Mouse (Mus musculus): ENCODE measurements around the gene G3bp2. TPM values are rescaled to one million over a fixed set of nuclear protein-coding genes. Genes with fewer than 3 reads are reported as not detected.

The G3bp2 gene
- polyA plus RNA-seq, 1 experiment: 25.8 TPM

- no peak overlapping the region for H3K4me3 ChIP-seq
- H3K36me3 ChIP-seq (ENCODE audit: control insufficient read depth, insufficient read depth): no peaks in the 10 kb centered on the region
- TF ChIP-seq SRF (IDR thresholded peaks at IDR 0.05; ENCODE audit: control insufficient read depth, insufficient read length, low read depth) (no peak), POLR2A (IDR thresholded peaks at IDR 0.05; ENCODE audit: insufficient read length, low read depth) (no peak), TCF12 (IDR thresholded peaks at IDR 0.05; ENCODE audit: insufficient read depth, poor library complexity, severe bottlenecking) (no peak), MYOG (IDR thresholded peaks at IDR 0.05; ENCODE audit: control insufficient read depth in 1 of 3, insufficient read depth in 1 of 3, insufficient read length in 2 of 3, low read depth in 2 of 3) (peak; percentile 16 to 74 (median 56)), REST (IDR thresholded peaks at IDR 0.05; ENCODE audit: insufficient read depth, insufficient read length) (no peak), MAX (IDR thresholded peaks at IDR 0.05; ENCODE audit: low read depth) (no peak), MYOD1 (IDR thresholded peaks at IDR 0.05; ENCODE audit: control insufficient read depth in 1 of 3, insufficient read length in 2 of 3, low read depth in 2 of 3) (peak in 2 of 3 experiments; percentile 53 to 74)
- H3K79me2 ChIP-seq (ENCODE audit: control insufficient read depth, insufficient read depth): no peaks in the 10 kb centered on the region
- H3K4me2 ChIP-seq (ENCODE audit: low read depth): peak overlapping the region; percentile 31
- no peak overlapping the region for H3ac ChIP-seq (ENCODE audit: control insufficient read depth, insufficient read length)
- H3K27me3 ChIP-seq (ENCODE audit: control insufficient read depth, insufficient read depth, insufficient read length): no peaks in the 10 kb centered on the region
These were observed 34.4 kb upstream of the G3bp2 start for GRCm38 (mm10) chr5:92117823-92118403.

GRCm38 (mm10) chr5:92114939-92115338 lies 31.4 kb upstream of the G3bp2 start:
- Histone ChIP-seq H3K4me3 (no peak overlapping the region), H3K4me2 (ENCODE audit: low read depth) (no peak overlapping the region), H3ac (ENCODE audit: control insufficient read depth, insufficient read length) (no peak overlapping the region), H3K79me2 (ENCODE audit: control insufficient read depth, insufficient read depth) (no peaks in the 10 kb centered on the region), H3K36me3 (ENCODE audit: control insufficient read depth, insufficient read depth) (no peaks in the 10 kb centered on the region), H3K27me3 (ENCODE audit: control insufficient read depth, insufficient read depth, insufficient read length) (no peaks in the 10 kb centered on the region)
- TF ChIP-seq MAX (IDR thresholded peaks at IDR 0.05; ENCODE audit: low read depth) (no peak), TCF3 (IDR thresholded peaks at IDR 0.05; ENCODE audit: insufficient read length, low read depth) (no peak), SRF (IDR thresholded peaks at IDR 0.05; ENCODE audit: control insufficient read depth, insufficient read length, low read depth) (no peak), MYOD1 (IDR thresholded peaks at IDR 0.05; ENCODE audit: control insufficient read depth in 1 of 3, insufficient read length in 2 of 3, low read depth in 2 of 3) (no peak), REST (IDR thresholded peaks at IDR 0.05; ENCODE audit: insufficient read depth, insufficient read length) (no peak), MYOG (IDR thresholded peaks at IDR 0.05; ENCODE audit: control insufficient read depth in 1 of 3, insufficient read depth in 1 of 3, insufficient read length in 2 of 3, low read depth in 2 of 3) (no peak), TCF12 (IDR thresholded peaks at IDR 0.05; ENCODE audit: insufficient read depth, poor library complexity, severe bottlenecking) (no peak), POLR2AphosphoS2 (IDR thresholded peaks at IDR 0.05; ENCODE audit: insufficient read length, low read depth) (no peak), USF1 (IDR thresholded peaks at IDR 0.05; ENCODE audit: low read depth) (no peak), E2F4 (IDR thresholded peaks at IDR 0.05; ENCODE audit: insufficient read depth) (no peak), CEBPB (IDR thresholded peaks at IDR 0.05; ENCODE audit: insufficient read depth, poor library complexity, severe bottlenecking) (no peak), POLR2A (IDR thresholded peaks at IDR 0.05; ENCODE audit: insufficient read length, low read depth) (no peak)

- TF ChIP-seq MAX (IDR thresholded peaks at IDR 0.05; ENCODE audit: low read depth) (no peak), TCF3 (IDR thresholded peaks at IDR 0.05; ENCODE audit: insufficient read length, low read depth) (no peak), TCF12 (IDR thresholded peaks at IDR 0.05; ENCODE audit: insufficient read depth, poor library complexity, severe bottlenecking) (no peak), E2F4 (IDR thresholded peaks at IDR 0.05; ENCODE audit: insufficient read depth) (no peak), MYOD1 (IDR thresholded peaks at IDR 0.05; ENCODE audit: control insufficient read depth in 1 of 3, insufficient read length in 2 of 3, low read depth in 2 of 3) (no peak), USF1 (IDR thresholded peaks at IDR 0.05; ENCODE audit: low read depth) (no peak), MYOG (IDR thresholded peaks at IDR 0.05; ENCODE audit: control insufficient read depth in 1 of 3, insufficient read depth in 1 of 3, insufficient read length in 2 of 3, low read depth in 2 of 3) (no peak), SRF (IDR thresholded peaks at IDR 0.05; ENCODE audit: control insufficient read depth, insufficient read length, low read depth) (no peak), POLR2AphosphoS2 (IDR thresholded peaks at IDR 0.05; ENCODE audit: insufficient read length, low read depth) (no peak), REST (IDR thresholded peaks at IDR 0.05; ENCODE audit: insufficient read depth, insufficient read length) (no peak), CEBPB (IDR thresholded peaks at IDR 0.05; ENCODE audit: insufficient read depth, poor library complexity, severe bottlenecking) (no peak), POLR2A (IDR thresholded peaks at IDR 0.05; ENCODE audit: insufficient read length, low read depth) (no peak)
- H3ac ChIP-seq (ENCODE audit: control insufficient read depth, insufficient read length): no peak overlapping the region
- H3K36me3 ChIP-seq (ENCODE audit: control insufficient read depth, insufficient read depth): no peaks in the 10 kb centered on the region
- no peaks in the 10 kb centered on the region for H3K79me2 ChIP-seq (ENCODE audit: control insufficient read depth, insufficient read depth)
- no peaks in the 10 kb centered on the region for H3K27me3 ChIP-seq (ENCODE audit: control insufficient read depth, insufficient read depth, insufficient read length)
- H3K4me3 ChIP-seq: no peak overlapping the region
- no peak overlapping the region for H3K4me2 ChIP-seq (ENCODE audit: low read depth)
These were observed 30.7 kb upstream of the G3bp2 start for GRCm38 (mm10) chr5:92114223-92114622.

- Histone ChIP-seq H3K4me3 (no peak overlapping the region), H3K4me2 (ENCODE audit: low read depth) (no peak overlapping the region), H3K79me2 (ENCODE audit: control insufficient read depth, insufficient read depth) (no peaks in the 10 kb centered on the region), H3K27me3 (ENCODE audit: control insufficient read depth, insufficient read depth, insufficient read length) (no peaks in the 10 kb centered on the region), H3ac (ENCODE audit: control insufficient read depth, insufficient read length) (no peak overlapping the region), H3K36me3 (ENCODE audit: control insufficient read depth, insufficient read depth) (no peaks in the 10 kb centered on the region)
- TF ChIP-seq SRF (IDR thresholded peaks at IDR 0.05; ENCODE audit: control insufficient read depth, insufficient read length, low read depth) (no peak), CEBPB (IDR thresholded peaks at IDR 0.05; ENCODE audit: insufficient read depth, poor library complexity, severe bottlenecking) (no peak), MAX (IDR thresholded peaks at IDR 0.05; ENCODE audit: low read depth) (no peak), USF1 (IDR thresholded peaks at IDR 0.05; ENCODE audit: low read depth) (no peak), E2F4 (IDR thresholded peaks at IDR 0.05; ENCODE audit: insufficient read depth) (no peak), POLR2A (IDR thresholded peaks at IDR 0.05; ENCODE audit: insufficient read length, low read depth) (no peak)
These were observed 30.0 kb upstream of the G3bp2 start for GRCm38 (mm10) chr5:92113484-92113883.

- TF ChIP-seq TCF3 (IDR thresholded peaks at IDR 0.05; ENCODE audit: insufficient read length, low read depth) (no peak), POLR2A (IDR thresholded peaks at IDR 0.05; ENCODE audit: insufficient read length, low read depth) (no peak), SRF (IDR thresholded peaks at IDR 0.05; ENCODE audit: control insufficient read depth, insufficient read length, low read depth) (no peak), MYOG (IDR thresholded peaks at IDR 0.05; ENCODE audit: control insufficient read depth in 1 of 3, insufficient read depth in 1 of 3, insufficient read length in 2 of 3, low read depth in 2 of 3) (no peak), TCF12 (IDR thresholded peaks at IDR 0.05; ENCODE audit: insufficient read depth, poor library complexity, severe bottlenecking) (no peak), MAX (IDR thresholded peaks at IDR 0.05; ENCODE audit: low read depth) (no peak), REST (IDR thresholded peaks at IDR 0.05; ENCODE audit: insufficient read depth, insufficient read length) (no peak), E2F4 (IDR thresholded peaks at IDR 0.05; ENCODE audit: insufficient read depth) (no peak), USF1 (IDR thresholded peaks at IDR 0.05; ENCODE audit: low read depth) (no peak), POLR2AphosphoS2 (IDR thresholded peaks at IDR 0.05; ENCODE audit: insufficient read length, low read depth) (no peak), MYOD1 (IDR thresholded peaks at IDR 0.05; ENCODE audit: control insufficient read depth in 1 of 3, insufficient read length in 2 of 3, low read depth in 2 of 3) (no peak)
- Histone ChIP-seq H3K4me2 (ENCODE audit: low read depth) (peak overlapping the region; percentile 40), H3ac (ENCODE audit: control insufficient read depth, insufficient read length) (no peak overlapping the region), H3K79me2 (ENCODE audit: control insufficient read depth, insufficient read depth) (no peaks in the 10 kb centered on the region), H3K27me3 (ENCODE audit: control insufficient read depth, insufficient read depth, insufficient read length) (no peaks in the 10 kb centered on the region), H3K36me3 (ENCODE audit: control insufficient read depth, insufficient read depth) (no peaks in the 10 kb centered on the region), H3K4me3 (no peak overlapping the region)
These were observed 29.1 kb upstream of the G3bp2 start for GRCm38 (mm10) chr5:92112585-92112984.

All from myocyte (in vitro differentiated cells).